Mouse (Mus musculus) olfactory bulb, adult 2 months (tissue): ENCODE measurements around the gene Acsl6.

Experiments
- CTCF ChIP-seq: fragments of 200-500 bp; IDR thresholded peaks from 2 replicates; pipeline ENCODE4 v1.5.1; 2012; ENCODE audit warnings: low read depth, mild to moderate bottlenecking, low read length, moderate library complexity; ENCODE audit not compliant: insufficient read depth
- POLR2A ChIP-seq: fragments of 200-500 bp; IDR thresholded peaks from 2 replicates; pipeline ENCODE4 v1.6.1; 2012; ENCODE audit warnings: mild to moderate bottlenecking, low read depth, low read length, moderate library complexity; ENCODE audit not compliant: insufficient read depth

DNA sequence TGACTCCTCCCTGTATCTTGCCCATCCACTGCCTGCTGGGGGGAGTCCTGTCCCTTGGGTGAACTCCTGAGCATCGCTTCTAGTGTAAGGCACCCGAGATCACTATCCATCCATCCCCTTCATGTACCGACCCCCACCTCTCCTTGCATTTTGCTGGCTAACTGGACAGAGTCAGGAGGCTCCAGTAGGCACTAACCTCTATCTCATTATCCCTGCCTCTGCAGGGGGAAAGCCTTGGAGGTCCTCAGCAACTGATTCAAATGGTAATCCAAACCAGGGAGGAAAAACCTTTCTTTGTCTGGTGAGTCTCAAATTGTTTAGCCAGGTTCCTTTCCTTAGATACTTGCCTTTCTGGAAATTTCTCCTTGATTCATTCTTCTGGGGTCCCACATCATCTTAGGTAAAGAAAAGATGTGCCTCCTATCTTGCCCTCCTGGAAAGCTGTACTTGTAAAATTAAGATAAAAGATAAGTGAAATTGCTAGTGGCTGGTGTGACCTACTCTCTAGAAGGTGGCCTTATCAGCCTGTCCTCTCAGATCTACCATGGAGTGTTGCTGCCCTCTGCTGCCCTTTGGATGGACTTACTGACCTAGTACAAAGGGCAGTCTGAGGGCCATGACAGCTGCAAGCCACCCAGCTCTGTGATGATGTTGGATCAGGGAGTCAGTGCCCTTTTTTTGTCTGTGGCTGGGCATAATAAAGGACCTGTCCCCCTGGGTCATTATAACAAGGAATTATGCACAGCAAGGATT, 46.8 kb upstream of the Acsl6 start:
- TF ChIP-seq POLR2A (no peak), CTCF (no peak)
